Comparison of ENCODE assay signal across 17 mouse cellular contexts in genomic region chr17:28092297-28092696, GRCm38 (mm10). TPM values are rescaled to one million over a fixed set of nuclear protein-coding genes. Genes with fewer than 3 reads are reported as not detected.
DNase-seq lines count a peak whose midpoint lies in the region; ATAC-seq and TF ChIP-seq lines count a peak whose summit lies in the region.
"Had no signal": no experiment of that assay in that cellular context is flagged by ENCODE, and none has a peak within 500 bp of the region (broad histone marks: within the 10 kb centered on the region; RNA-seq: fewer than 3 reads in every experiment).

No protein-coding gene starts in this region.

- no peaks in the 10 kb centered on the region for H3K4me1 ChIP-seq in CH12.LX (ENCODE audit: control insufficient read depth in 1 of 2, insufficient read depth in 2 of 2)
- H3K4me1 ChIP-seq: intestine, embryonic 15.5 days had no signal

- H3K27ac ChIP-seq in left cerebral cortex, adult 2 months = no peak overlapping the region
- no peak overlapping the region for H3K27ac ChIP-seq in CH12.LX (ENCODE audit: insufficient read depth, low read depth)
- H3K27ac ChIP-seq: intestine, embryonic 15.5 days; midbrain, embryonic 12.5 days had no signal

- H3K4me2 ChIP-seq in CH12.LX (ENCODE audit: insufficient read depth, low read depth, poor library complexity, severe bottlenecking) = no peak overlapping the region
- H3K4me2 ChIP-seq: heart, embryonic 12.5 days; intestine, embryonic 15.5 days; midbrain, embryonic 12.5 days had no signal

- no peak overlapping the region for H3K9ac ChIP-seq in CH12.LX (ENCODE audit: insufficient read depth, low read depth)
- H3K9ac ChIP-seq: heart, embryonic 12.5 days; intestine, embryonic 15.5 days; midbrain, embryonic 12.5 days had no signal

- no peaks in the 10 kb centered on the region for H3K27me3 ChIP-seq in CH12.LX (replicated peaks)
- H3K27me3 ChIP-seq: heart, embryonic 12.5 days; intestine, embryonic 15.5 days; midbrain, embryonic 12.5 days had no signal

- no peaks in the 10 kb centered on the region for H3K79me2 ChIP-seq in CH12.LX (replicated peaks; ENCODE audit: control insufficient read depth, extremely low read depth, insufficient read depth, poor library complexity, severe bottlenecking)

- DNase-seq in CD4-positive, CD25-positive, alpha-beta regulatory T cell, adult 2 months (ENCODE audit: low read depth, low spot score) = peak; percentile 34
- DNase-seq in left cerebral cortex, adult 2 months (ENCODE audit: extremely low spot score in 1 of 2, low spot score in 2 of 2) = no peak
- no peak for DNase-seq in left cerebral cortex, postnatal 10 days (ENCODE audit: extremely low spot score in 1 of 2, low spot score in 2 of 2)
- DNase-seq in CH12.LX (ENCODE audit: extremely low read depth) = no peak
- DNase-seq in adipocyte (ENCODE audit: low spot score) = peak; percentile 29
- DNase-seq in cerebellum, adult 8-10 months = no peak
- no peak for DNase-seq in spleen, postnatal 10 days (ENCODE audit: low spot score in 2 of 2)
- DNase-seq: adrenal gland, postnatal 10 days; gastrocnemius, postnatal 14 days; heart, postnatal 4 days; lung, postnatal 36 days; right cerebral cortex, postnatal 4 days had no signal

- no peak for TF ChIP-seq EP300 in CH12.LX (IDR thresholded peaks at IDR 0.05; ENCODE audit: low read length)

- peaks cover 16% of the 10 kb centered on the region for H3K9me3 ChIP-seq in CH12.LX (replicated peaks; ENCODE audit: low read length)
- H3K9me3 ChIP-seq: intestine, embryonic 15.5 days had no signal

- peak; percentile 6; the same call in 1 of the 2 replicates for TF ChIP-seq CTCF in left cerebral cortex, adult 2 months (IDR thresholded peaks at IDR 0.05)
- peak; percentile 20 to 49; a peak in 2 of 4 replicates for TF ChIP-seq CTCF in CH12.LX (conservative IDR thresholded peaks at IDR 0.05 in 1 of 2, IDR thresholded peaks at IDR 0.05 in 1 of 2; ENCODE audit: low read depth in 2 of 2, low read length in 2 of 2)

- peak; percentile 24 for TF ChIP-seq RAD21 in CH12.LX (IDR thresholded peaks at IDR 0.05; ENCODE audit: low read depth, low read length)

- no peak for ATAC-seq in CD4-positive, CD25-positive, alpha-beta regulatory T cell, adult 4 months
- ATAC-seq: forebrain, embryonic 14.5 days; intestine, embryonic 15.5 days had no signal

- intact Hi-C loops in left cerebral cortex, adult 2 months (cut with DNase I) = no loop called here
- intact Hi-C loops in left cerebral cortex, postnatal 10 days (cut with DNase I) = no loop called here

- no peak overlapping the region for H3K4me3 ChIP-seq in left cerebral cortex, adult 2 months
- no peak overlapping the region for H3K4me3 ChIP-seq in CH12.LX (replicated peaks in 1 of 3; ENCODE audit: low read depth in 2 of 3, low read length in 2 of 3, poor library complexity in 1 of 3)
- H3K4me3 ChIP-seq: heart, embryonic 12.5 days; intestine, embryonic 15.5 days; midbrain, embryonic 12.5 days had no signal

- dilution Hi-C loops in CH12.LX (cut with MboI; ENCODE audit: extremely low pct_ligation_motif_present, extremely low pct_unique_long_range_greater_than_20kb, low sequenced_read_pairs) = no loop called here

- H3K36me3 ChIP-seq in CH12.LX (replicated peaks in 1 of 2; ENCODE audit: control insufficient read depth in 1 of 2, insufficient read depth in 1 of 2, low read length in 1 of 2) = no peaks in the 10 kb centered on the region
- H3K36me3 ChIP-seq: heart, embryonic 12.5 days; intestine, embryonic 15.5 days; midbrain, embryonic 12.5 days had no signal

- TF ChIP-seq POLR2A in CH12.LX (IDR thresholded peaks at IDR 0.05; ENCODE audit: low read depth, low read length) = no peak

- in situ Hi-C loops in CH12.LX (cut with MboI; ENCODE audit: low pct_ligation_motif_present, low pct_unique_long_range_greater_than_20kb, low sequenced_read_pairs) = loop anchor here (5.0 to 25.0 kb wide), 2 partner anchors 40 to 220 kb away; partner anchors contain the start of gene Fance

TF ChIP-seq in CH12.LX, 34 proteins besides CTCF, POLR2A, EP300 and RAD21:
- TF ChIP-seq TBP (conservative IDR thresholded peaks at IDR 0.05; ENCODE audit: low read depth, low read length) (no peak), ZC3H11A (IDR thresholded peaks at IDR 0.05; ENCODE audit: low read depth, low read length) (no peak), SMC3 (IDR thresholded peaks at IDR 0.05; ENCODE audit: low read depth, low read length) (peak; percentile 31; the same call in 1 of the 2 replicates), ZKSCAN1 (IDR thresholded peaks at IDR 0.05; ENCODE audit: borderline replicate concordance, low read depth, low read length) (no peak), ELF1 (IDR thresholded peaks at IDR 0.05; ENCODE audit: low read depth, low read length) (no peak)

RNA-seq across cellular contexts. Expression of gene Tcp11, which starts 11.9 kb away (rescaled TPM):
- 1 to 10 TPM; 3.1 to 3.8 TPM for polyA plus RNA-seq in CD4-positive, CD25-positive, alpha-beta regulatory T cell, adult 4 months (2017; shearing (Covaris generic))
- under 1 TPM; 0.61 to 0.88 TPM for total RNA-seq in left cerebral cortex, adult 2 months (2021)
- 1 to 10 TPM; 1.6 to 2.4 TPM for total RNA-seq in left cerebral cortex, postnatal 10 days (2021)
- total RNA-seq in CH12.LX (2012; rRNA removed) (not detected in 2 replicates), CH12.LX (2014; rRNA removed) (not detected in 2 replicates)
- polyA plus RNA-seq in CH12.LX (2012; ENCODE audit: insufficient read length, low read depth) = not detected in 2 replicates
- total RNA-seq: gastrocnemius, postnatal 14 days had no signal

RNA-seq across cellular contexts. Expression of gene Scube3, which starts 49.6 kb away (rescaled TPM):
- polyA plus RNA-seq in CD4-positive, CD25-positive, alpha-beta regulatory T cell, adult 4 months (2017; shearing (Covaris generic)) = not detected
- 1 to 10 TPM; 1.5 TPM for total RNA-seq in left cerebral cortex, adult 2 months (2021)
- 1 to 10 TPM; 2.2 to 2.4 TPM for total RNA-seq in left cerebral cortex, postnatal 10 days (2021)
- total RNA-seq in CH12.LX (2012; rRNA removed) = 0.08 and 0.50 TPM in 2 replicates
- total RNA-seq in CH12.LX (2014; rRNA removed) = not detected in 2 replicates
- polyA plus RNA-seq in CH12.LX (2012; ENCODE audit: insufficient read length, low read depth) = 0.10 and 0.19 TPM in 2 replicates

Comparison
In these comparisons a context has a peak if more than half of its experiments do, and no peak if none do; other contexts are left out.
1. DNase-seq: peak in CD4-positive, CD25-positive, alpha-beta regulatory T cell, adult 2 months (single experiment) and adipocyte (single experiment); none in left cerebral cortex, adult 2 months (0 of 2), left cerebral cortex, postnatal 10 days (0 of 2), CH12.LX (single experiment), cerebellum, adult 8-10 months (single experiment) and spleen, postnatal 10 days (0 of 2).